Mouse (Mus musculus): Measurements from ENCODE around the gene Slc22a17. TPM values are rescaled to one million over a fixed set of nuclear protein-coding genes. Genes with fewer than 3 reads are reported as not detected.

Slc22a17 gene
- polyA plus RNA-seq, 1 experiment, result 148 TPM

GRCm38 (mm10) chr14:54939434-54940175 is 26.7 kb upstream of the Slc22a17 start:
- DNase-seq (ENCODE audit: low spot score), result no peak

- no peak for DNase-seq (ENCODE audit: low spot score)
These were observed 25.7 kb upstream of the Slc22a17 start for GRCm38 (mm10) chr14:54938431-54939219.

GRCm38 (mm10) chr14:54937361-54938182 is 24.6 kb upstream of the Slc22a17 start:
- no peak for DNase-seq (ENCODE audit: low spot score)

GRCm38 (mm10) chr14:54936831-54937160 is 23.9 kb upstream of the Slc22a17 start:
- DNase-seq (ENCODE audit: low spot score), result no peak

GRCm38 (mm10) chr14:54935904-54936830 is 23.2 kb upstream of the Slc22a17 start, which contains the start of gene Cmtm5:
TSS of gene Cmtm5 (plus strand) at chr14:54936261.
- no peak for DNase-seq (ENCODE audit: low spot score)

GRCm38 (mm10) chr14:54932645-54933150 is 19.8 kb upstream of the Slc22a17 start, which contains the start of gene Il25:
TSS of gene Il25 (plus strand) at chr14:54932695.
- DNase-seq (ENCODE audit: low spot score), result no peak

- DNase-seq (ENCODE audit: low spot score), result no peak
These were observed 17.5 kb upstream of the Slc22a17 start for GRCm38 (mm10) chr14:54930431-54930830.

GRCm38 (mm10) chr14:54929801-54930200 is 16.9 kb upstream of the Slc22a17 start:
- DNase-seq (ENCODE audit: low spot score), result no peak

- no peak for DNase-seq (ENCODE audit: low spot score)
These were observed 14.4 kb upstream of the Slc22a17 start for GRCm38 (mm10) chr14:54927296-54927695.

- peak; percentile 67 for DNase-seq (ENCODE audit: low spot score)
These were observed 13.6 kb upstream of the Slc22a17 start for GRCm38 (mm10) chr14:54926401-54927158.

- peak; percentile 80 for DNase-seq (ENCODE audit: low spot score)
These were observed 12.7 kb upstream of the Slc22a17 start, which contains the start of gene Efs for GRCm38 (mm10) chr14:54925349-54926342. TSS of gene Efs (minus strand) at chr14:54926126.

- DNase-seq (ENCODE audit: low spot score), result peak; percentile 46
These were observed 11.9 kb upstream of the Slc22a17 start for GRCm38 (mm10) chr14:54924641-54925348.

- no peak for DNase-seq (ENCODE audit: low spot score)
These were observed 7.2 kb upstream of the Slc22a17 start for GRCm38 (mm10) chr14:54920076-54920685.

- no peak for DNase-seq (ENCODE audit: low spot score)
These were observed 411 bp upstream of the Slc22a17 start for GRCm38 (mm10) chr14:54913343-54913742.

GRCm38 (mm10) chr14:54912109-54912850 is 652 bp downstream of the Slc22a17 start:
- no peak for DNase-seq (ENCODE audit: low spot score)

GRCm38 (mm10) chr14:54908682-54909081 is 4.2 kb downstream of the Slc22a17 start:
- no peak for DNase-seq (ENCODE audit: low spot score)

- no peak for DNase-seq (ENCODE audit: low spot score)
These were observed 9.3 kb downstream of the Slc22a17 start for GRCm38 (mm10) chr14:54903641-54904040.
